ENCODE assay signal across 12 mouse cellular contexts in genomic region chr15:100419311-100419710, GRCm38 (mm10). TPM values are rescaled to one million over a fixed set of nuclear protein-coding genes. Genes with fewer than 3 reads are reported as not detected.
A peak's percentile ranks its signal among the peaks of the same experiment; 100 is the strongest.
DNase-seq lines count a peak whose midpoint lies in the region; ATAC-seq and TF ChIP-seq lines count a peak whose summit lies in the region.
"Had no signal": no experiment of that assay in that cellular context is flagged by ENCODE, and none has a peak within 500 bp of the region (broad histone marks: within the 10 kb centered on the region; RNA-seq: fewer than 3 reads in every experiment).

No protein-coding gene starts in this region.

- peaks cover 10% of the 10 kb centered on the region for H3K27me3 ChIP-seq in forebrain, embryonic 14.5 days (replicated peaks; ENCODE audit: control insufficient read depth, insufficient read depth, low read length)
- H3K27me3 ChIP-seq in forebrain, embryonic 12.5 days, result peaks cover 12% of the 10 kb centered on the region
- no peaks in the 10 kb centered on the region for H3K27me3 ChIP-seq in limb, embryonic 11.5 days (ENCODE audit: control insufficient read depth, insufficient read depth, low read length)
- H3K27me3 ChIP-seq in limb, embryonic 10.5 days (ENCODE audit: low read depth, poor library complexity, severe bottlenecking), result peaks cover 4% of the 10 kb centered on the region; the same call in 1 of the 2 replicates
- peaks cover 5% of the 10 kb centered on the region for H3K27me3 ChIP-seq in liver, embryonic 14.5 days (ENCODE audit: control insufficient read depth, insufficient read depth, low read length)

- TF ChIP-seq EP300 in liver, embryonic 14.5 days (IDR thresholded peaks at IDR 0.05; ENCODE audit: low read depth), result no peak

- H3K4me2 ChIP-seq in forebrain, embryonic 14.5 days (ENCODE audit: low read length), result no peak overlapping the region
- H3K4me2 ChIP-seq in forebrain, embryonic 12.5 days, result no peak overlapping the region
- no peak overlapping the region for H3K4me2 ChIP-seq in limb, embryonic 11.5 days (ENCODE audit: low read depth, severe bottlenecking)
- peak overlapping the region; percentile 100 for H3K4me2 ChIP-seq in liver, embryonic 14.5 days (ENCODE audit: low read depth)
- H3K4me2 ChIP-seq: neural tube, embryonic 13.5 days had no signal

- ATAC-seq in forebrain, embryonic 14.5 days, result no peak
- ATAC-seq in forebrain, embryonic 12.5 days (ENCODE audit: low FRiP score), result no peak
- no peak for ATAC-seq in limb, embryonic 11.5 days (ENCODE audit: insufficient number of reproducible peaks, low FRiP score, low TSS enrichment, low read depth)
- 0 out of 2 replicates have a peak, but pooled peaks have one; percentile 2 for ATAC-seq in liver, embryonic 14.5 days (ENCODE audit: insufficient read depth)

- TF ChIP-seq CTCF in liver, embryonic 14.5 days (IDR thresholded peaks at IDR 0.05; ENCODE audit: low read depth), result no peak

- no peak for DNase-seq in forebrain, embryonic 14.5 days (ENCODE audit: low spot score)
- DNase-seq in limb, embryonic 11.5 days (ENCODE audit: low spot score), result no peak
- no peak for DNase-seq in limb, embryonic 10.5 days (ENCODE audit: low spot score)
- DNase-seq in adrenal gland, postnatal 25 days, result peak; percentile 62
- DNase-seq in liver, embryonic 14.5 days (ENCODE audit: low read depth in 3 of 3, low spot score in 3 of 3), result no peak
- DNase-seq in testis, postnatal 14 days (ENCODE audit: low spot score), result no peak
- DNase-seq in cerebellum, postnatal 4 days (ENCODE audit: low spot score in 2 of 2), result no peak
- DNase-seq: cerebellum, adult 9-11 months had no signal

- 79% methylated on average over 8 of the region's 8 CpGs for WGBS in forebrain, embryonic 14.5 days
- WGBS in forebrain, embryonic 12.5 days, result 79% methylated on average over 8 of the region's 8 CpGs
- WGBS in limb, embryonic 11.5 days, result 60% methylated on average over 8 of the region's 8 CpGs
- WGBS in limb, embryonic 10.5 days, result 75% methylated on average over 8 of the region's 8 CpGs
- WGBS in liver, embryonic 14.5 days (ENCODE audit: insufficient replicate concordance), result 36% methylated on average over 8 of the region's 8 CpGs

- peaks cover 12% of the 10 kb centered on the region for H3K4me1 ChIP-seq in forebrain, embryonic 14.5 days (ENCODE audit: control insufficient read depth, insufficient read depth, low read length)
- peaks cover 35% of the 10 kb centered on the region for H3K4me1 ChIP-seq in forebrain, embryonic 12.5 days
- peaks cover 17% of the 10 kb centered on the region for H3K4me1 ChIP-seq in limb, embryonic 11.5 days (ENCODE audit: control insufficient read depth, insufficient read depth, low read length)
- peaks cover 48% of the 10 kb centered on the region for H3K4me1 ChIP-seq in limb, embryonic 10.5 days
- H3K4me1 ChIP-seq in liver, embryonic 14.5 days (replicated peaks; ENCODE audit: control insufficient read depth in 2 of 2, insufficient read depth in 2 of 2, low read length in 1 of 2), result peaks cover 45 to 61% of the 10 kb centered on the region in 2 experiments

- 0 out of 2 replicates have a peak overlapping the region, but pooled peaks have one; percentile 21 for H3K9ac ChIP-seq in forebrain, embryonic 14.5 days (ENCODE audit: low read length)
- no peak overlapping the region for H3K9ac ChIP-seq in forebrain, embryonic 12.5 days
- H3K9ac ChIP-seq in limb, embryonic 11.5 days (ENCODE audit: low read length), result 0 out of 2 replicates have a peak overlapping the region, but pooled peaks have one; percentile 3
- peak overlapping the region; percentile 86 for H3K9ac ChIP-seq in liver, embryonic 14.5 days (replicated peaks)
- H3K9ac ChIP-seq: neural tube, embryonic 13.5 days had no signal

- H3K4me3 ChIP-seq in forebrain, embryonic 14.5 days (ENCODE audit: low read depth, low read length), result no peak overlapping the region
- H3K4me3 ChIP-seq in forebrain, embryonic 12.5 days (replicated peaks), result no peak overlapping the region
- no peak overlapping the region for H3K4me3 ChIP-seq in limb, embryonic 11.5 days (ENCODE audit: low read depth, low read length)
- no peak overlapping the region for H3K4me3 ChIP-seq in limb, embryonic 10.5 days
- peak overlapping the region; percentile 57 to 100 for H3K4me3 ChIP-seq in liver, embryonic 14.5 days (ENCODE audit: insufficient read depth in 1 of 2, low read depth in 2 of 2, low read length in 2 of 2)
- H3K4me3 ChIP-seq: neural tube, embryonic 13.5 days had no signal

- H3K36me3 ChIP-seq in forebrain, embryonic 14.5 days (ENCODE audit: control insufficient read depth, insufficient read depth, low read length), result no peaks in the 10 kb centered on the region
- H3K36me3 ChIP-seq in forebrain, embryonic 12.5 days (replicated peaks), result no peaks in the 10 kb centered on the region
- H3K36me3 ChIP-seq in limb, embryonic 11.5 days (ENCODE audit: control insufficient read depth, insufficient read depth, low read length), result no peaks in the 10 kb centered on the region
- peaks cover 5% of the 10 kb centered on the region; the same call in 1 of the 2 replicates for H3K36me3 ChIP-seq in limb, embryonic 10.5 days
- H3K36me3 ChIP-seq in liver, embryonic 14.5 days (replicated peaks; ENCODE audit: control insufficient read depth, insufficient read depth, low read depth), result peaks cover 12% of the 10 kb centered on the region
- H3K36me3 ChIP-seq: neural tube, embryonic 13.5 days had no signal

- H3K9me3 ChIP-seq in forebrain, embryonic 14.5 days (replicated peaks; ENCODE audit: control insufficient read depth, low read length), result no peaks in the 10 kb centered on the region
- no peaks in the 10 kb centered on the region for H3K9me3 ChIP-seq in forebrain, embryonic 12.5 days
- no peaks in the 10 kb centered on the region for H3K9me3 ChIP-seq in limb, embryonic 11.5 days (ENCODE audit: control insufficient read depth, low read length)
- H3K9me3 ChIP-seq in limb, embryonic 10.5 days (replicated peaks), result no peaks in the 10 kb centered on the region
- H3K9me3 ChIP-seq in liver, embryonic 14.5 days (ENCODE audit: control insufficient read depth, low read length), result no peaks in the 10 kb centered on the region
- H3K9me3 ChIP-seq: neural tube, embryonic 13.5 days had no signal

- H3K27ac ChIP-seq in forebrain, embryonic 14.5 days (ENCODE audit: low read depth, low read length), result no peak overlapping the region
- no peak overlapping the region for H3K27ac ChIP-seq in forebrain, embryonic 12.5 days
- no peak overlapping the region; the same call in 1 of the 2 replicates for H3K27ac ChIP-seq in limb, embryonic 11.5 days (replicated peaks; ENCODE audit: low read depth, low read length)
- no peak overlapping the region for H3K27ac ChIP-seq in limb, embryonic 10.5 days
- H3K27ac ChIP-seq in liver, embryonic 14.5 days, result peak overlapping the region; percentile 97
- H3K27ac ChIP-seq: neural tube, embryonic 13.5 days had no signal

RNA-seq across cellular contexts. Expression of gene Gm5475, which starts 2.6 kb away (rescaled TPM):
- polyA plus RNA-seq in forebrain, embryonic 14.5 days (2014; fragmentation: Nextera tagmentation; extraction: Ambion mirVana), result 0.07 TPM in 1 of 2 replicates, not detected in the other
- polyA plus RNA-seq in forebrain, embryonic 12.5 days (2016; fragmentation: Nextera tagmentation; extraction: Ambion mirVana), result 0.08 and 0.17 TPM in 2 replicates
- polyA plus RNA-seq in limb, embryonic 11.5 days (2014; fragmentation: Nextera tagmentation; extraction: Ambion mirVana), result not detected in 2 replicates
- polyA plus RNA-seq in limb, embryonic 10.5 days (2016; fragmentation: Nextera tagmentation; extraction: Ambion mirVana), result 0.08 and 0.11 TPM in 2 replicates
- total RNA-seq in adrenal gland, postnatal 25 days (2021), result not detected in 2 replicates
- polyA plus RNA-seq in liver, embryonic 14.5 days (2012; rRNA removed), result 0.01 TPM in 1 of 2 replicates, not detected in the other
- polyA plus RNA-seq in liver, embryonic 14.5 days (2014; fragmentation: Nextera tagmentation; extraction: Ambion mirVana), result 0.05 TPM in 1 of 2 replicates, not detected in the other

RNA-seq across cellular contexts. Expression of gene Slc11a2, which starts 5.6 kb away (rescaled TPM):
- 15.2 and 17.4 TPM in 2 replicates for polyA plus RNA-seq in forebrain, embryonic 14.5 days (2014; fragmentation: Nextera tagmentation; extraction: Ambion mirVana)
- 25.6 and 26.0 TPM in 2 replicates for polyA plus RNA-seq in forebrain, embryonic 12.5 days (2016; fragmentation: Nextera tagmentation; extraction: Ambion mirVana)
- polyA plus RNA-seq in limb, embryonic 11.5 days (2014; fragmentation: Nextera tagmentation; extraction: Ambion mirVana), result 19.5 and 24.3 TPM in 2 replicates
- 30.4 and 31.0 TPM in 2 replicates for polyA plus RNA-seq in limb, embryonic 10.5 days (2016; fragmentation: Nextera tagmentation; extraction: Ambion mirVana)
- 105 and 111 TPM in 2 replicates for total RNA-seq in adrenal gland, postnatal 25 days (2021)
- polyA plus RNA-seq in liver, embryonic 14.5 days (2012; rRNA removed), result 38.4 and 40.8 TPM in 2 replicates
- 37.7 and 38.4 TPM in 2 replicates for polyA plus RNA-seq in liver, embryonic 14.5 days (2014; fragmentation: Nextera tagmentation; extraction: Ambion mirVana)

RNA-seq across cellular contexts. Expression of gene Letmd1, which starts 49.5 kb away (rescaled TPM):
- 40.5 and 43.1 TPM in 2 replicates for polyA plus RNA-seq in forebrain, embryonic 14.5 days (2014; fragmentation: Nextera tagmentation; extraction: Ambion mirVana)
- 41.9 and 47.7 TPM in 2 replicates for polyA plus RNA-seq in forebrain, embryonic 12.5 days (2016; fragmentation: Nextera tagmentation; extraction: Ambion mirVana)
- polyA plus RNA-seq in limb, embryonic 11.5 days (2014; fragmentation: Nextera tagmentation; extraction: Ambion mirVana), result 30.6 and 31.4 TPM in 2 replicates
- 29.7 and 31.4 TPM in 2 replicates for polyA plus RNA-seq in limb, embryonic 10.5 days (2016; fragmentation: Nextera tagmentation; extraction: Ambion mirVana)
- 123 and 143 TPM in 2 replicates for total RNA-seq in adrenal gland, postnatal 25 days (2021)
- polyA plus RNA-seq in liver, embryonic 14.5 days (2012; rRNA removed), result 15.2 and 18.1 TPM in 2 replicates
- polyA plus RNA-seq in liver, embryonic 14.5 days (2014; fragmentation: Nextera tagmentation; extraction: Ambion mirVana), result 9.5 and 10.6 TPM in 2 replicates

RNA-seq across cellular contexts. Expression of gene Higd1c, which starts 55.0 kb away (rescaled TPM):
- not detected in 2 replicates for polyA plus RNA-seq in forebrain, embryonic 14.5 days (2014; fragmentation: Nextera tagmentation; extraction: Ambion mirVana)
- polyA plus RNA-seq in forebrain, embryonic 12.5 days (2016; fragmentation: Nextera tagmentation; extraction: Ambion mirVana), result not detected in 2 replicates
- not detected in 2 replicates for polyA plus RNA-seq in limb, embryonic 11.5 days (2014; fragmentation: Nextera tagmentation; extraction: Ambion mirVana)
- polyA plus RNA-seq in limb, embryonic 10.5 days (2016; fragmentation: Nextera tagmentation; extraction: Ambion mirVana), result 0.65 TPM in 1 of 2 replicates, not detected in the other
- total RNA-seq in adrenal gland, postnatal 25 days (2021), result 1.2 TPM in 1 of 2 replicates, not detected in the other
- not detected in 2 replicates for polyA plus RNA-seq in liver, embryonic 14.5 days (2012; rRNA removed)
- polyA plus RNA-seq in liver, embryonic 14.5 days (2014; fragmentation: Nextera tagmentation; extraction: Ambion mirVana), result not detected in 2 replicates
- polyA plus RNA-seq: frontal cortex, adult 2 months; stomach, embryonic 16.5 days had no signal

Comparison
In these comparisons a context has a peak if more than half of its experiments do, and no peak if none do; other contexts are left out.
1. H3K4me3 ChIP-seq: peak in liver, embryonic 14.5 days (2 of 2); none in forebrain, embryonic 14.5 days (single experiment), forebrain, embryonic 12.5 days (single experiment), limb, embryonic 11.5 days (single experiment) and limb, embryonic 10.5 days (single experiment).